Mouse (Mus musculus) midbrain, postnatal 0 days (tissue): ENCODE data around the gene Stmn3. TPM values are rescaled to one million over a fixed set of nuclear protein-coding genes. Genes with fewer than 3 reads are reported as not detected.

ENCODE experiments used
- ATAC-seq: fragments of 200-750 bp; cut with Nextera tagmentation; 2 replicates; pipeline ENCODE4 v1.8.0; 2017; ENCODE audit warnings: moderate number of reproducible peaks, mild to moderate bottlenecking, moderate TSS enrichment, moderate library complexity; ENCODE audit not compliant: low FRiP score
- DNase-seq: peaks from one replicate; pipeline ENCODE4 v3.0.0-alpha.2; 2015; ENCODE audit warnings: low spot score
- H3K27ac ChIP-seq: fragments of 300-500 bp; sonication (generic); 2 replicates; pipeline ENCODE4 v1.5.1; 2014; ENCODE audit warnings: low read depth, mild to moderate bottlenecking, low read length, mixed read lengths
- H3K27me3 ChIP-seq: fragments of 300-500 bp; sonication (generic); 2 replicates; pipeline ENCODE4 v1.6.1; 2014; ENCODE audit warnings: low read length, control low read depth, mixed read lengths; ENCODE audit not compliant: insufficient read depth
- H3K36me3 ChIP-seq: fragments of 300-500 bp; sonication (generic); 2 replicates; pipeline ENCODE4 v1.6.1; 2014; ENCODE audit warnings: low read length, control low read depth, mixed read lengths; ENCODE audit not compliant: insufficient read depth
- H3K4me1 ChIP-seq: fragments of 300-500 bp; sonication (generic); 2 replicates; pipeline ENCODE4 v1.6.1; 2014; ENCODE audit warnings: mild to moderate bottlenecking, control low read depth, antibody characterized with exemption, low read length, mixed read lengths; ENCODE audit not compliant: insufficient read depth
- H3K4me2 ChIP-seq: fragments of 300-500 bp; sonication (generic); 2 replicates; pipeline ENCODE4 v1.6.1; 2014; ENCODE audit warnings: low read depth, mild to moderate bottlenecking, low read length, mixed read lengths; ENCODE audit not compliant: poor library complexity, severe bottlenecking
- H3K4me3 ChIP-seq: fragments of 300-500 bp; sonication (generic); 2 replicates; pipeline ENCODE4 v1.5.1; 2014; ENCODE audit warnings: low read depth, mild to moderate bottlenecking, low read length, moderate library complexity
- H3K9ac ChIP-seq: fragments of 300-500 bp; sonication (generic); replicated peaks from 2 replicates; pipeline ENCODE4 v1.6.1; 2014; ENCODE audit warnings: mild to moderate bottlenecking, low read length, moderate library complexity, mixed read lengths; ENCODE audit not compliant: poor library complexity, severe bottlenecking
- H3K9me3 ChIP-seq: fragments of 300-500 bp; sonication (generic); 2 replicates; pipeline ENCODE4 v1.6.1; 2016; ENCODE audit warnings: low read length, control low read depth
- CTCF ChIP-seq: IDR thresholded peaks from 2 replicates; pipeline ENCODE4 v1.5.1; 2016; ENCODE audit warnings: antibody characterized with exemption, mild to moderate bottlenecking
- WGBS: fragments of 180-500 bp; shearing (Covaris S2); extraction: QIAGEN DNeasy Blood & Tissue Kit; methylation state at CpG from one replicate; pipeline ENCODE4 v1.1.7; 2014; 5-methylcytosine and 5-hydroxymethylcytosine counted together
- polyA plus RNA-seq: library from polyadenylated mRNA; unstranded; fragments of >200 nt; fragmentation: Nextera tagmentation; extraction: Ambion mirVana; gene quantifications from 2 replicates; pipeline ENCODE4 v1.2.1, GENCODE M21; 2015
- total RNA-seq: library from RNA; depleted of rRNA; stranded (reverse); fragments of >200 nt; gene quantifications from 2 replicates; pipeline ENCODE4 v1.2.3, GENCODE M21; 2014; rRNA removed

Gene Stmn3
- 1,320 and 1,471 TPM in 2 replicates for total RNA-seq
- polyA plus RNA-seq = 1,883 and 2,098 TPM in 2 replicates

DNA sequence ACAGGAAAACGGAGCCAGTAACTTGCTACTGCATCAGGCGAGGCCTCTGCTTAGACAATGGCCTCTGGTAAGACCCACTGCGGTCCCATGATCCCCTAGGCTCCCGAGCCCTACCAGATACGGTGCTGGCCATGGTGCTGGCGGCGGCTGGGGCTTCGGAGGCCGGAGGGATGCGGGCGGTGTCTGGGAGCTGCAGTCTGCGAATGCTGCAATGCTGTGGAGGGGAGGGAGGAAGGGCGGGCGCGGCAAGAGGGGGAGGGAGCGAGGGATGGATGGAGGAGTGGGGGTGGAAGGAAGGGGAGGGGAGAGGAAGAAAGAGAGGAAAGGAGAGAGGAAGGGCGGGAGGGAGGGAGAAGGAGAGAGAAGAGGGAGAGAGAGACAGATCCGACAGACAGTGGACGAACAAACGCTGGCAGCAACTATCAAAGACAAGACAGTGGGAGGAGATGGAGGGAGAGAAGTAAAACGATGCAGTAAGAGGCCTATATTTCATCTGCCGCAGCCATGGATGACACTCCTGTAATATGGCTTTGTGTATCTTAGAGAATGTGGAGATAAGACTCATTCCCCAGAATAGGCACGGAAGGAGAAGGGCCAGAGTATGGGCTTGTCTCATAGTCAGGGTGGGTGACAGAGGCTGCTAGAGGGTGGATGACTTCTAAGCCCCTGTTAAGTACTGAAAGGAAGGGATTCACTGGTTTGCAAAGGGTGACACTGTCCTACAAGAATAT is at the start of gene Stmn3:
TSS of gene Stmn3 (minus strand) at position 421 of the 731 bp plus-strand sequence.
- peaks cover 16% of the 10 kb centered on the region; the same call in 1 of the 2 replicates for H3K4me1 ChIP-seq
- ATAC-seq (peak; percentile 87), DNase-seq (peak; percentile 81)
- H3K27me3 ChIP-seq = no peaks in the 10 kb centered on the region
- H3K9me3 ChIP-seq = no peaks in the 10 kb centered on the region
- H3K9ac ChIP-seq = peak within 1 kb of the TSS; percentile 97
- H3K4me2 ChIP-seq = peak within 1 kb of the TSS; percentile 85
- WGBS = 1% methylated on average over 22 of the region's 23 CpGs
- H3K27ac ChIP-seq = peak within 1 kb of the TSS; percentile 98
- no peaks in the 10 kb centered on the region for H3K36me3 ChIP-seq
- peak within 1 kb of the TSS; percentile 80 for H3K4me3 ChIP-seq
- TF ChIP-seq CTCF = no peak

GRCm38 (mm10) chr2:181363946-181364345 is 49.6 kb upstream of the Stmn3 start:
- H3K4me2 ChIP-seq = peak overlapping the region; percentile 98
- peak overlapping the region; percentile 83 for H3K4me3 ChIP-seq
- H3K36me3 ChIP-seq = peaks cover 33% of the 10 kb centered on the region
- no peaks in the 10 kb centered on the region for H3K9me3 ChIP-seq
- no peaks in the 10 kb centered on the region for H3K27me3 ChIP-seq
- WGBS = 79% methylated on average over 3 of the region's 3 CpGs
- ATAC-seq (no peak), DNase-seq (no peak)
- no peak for TF ChIP-seq CTCF
- peak overlapping the region; percentile 86 for H3K9ac ChIP-seq
- H3K27ac ChIP-seq = no peak overlapping the region
- H3K4me1 ChIP-seq = peaks cover 16% of the 10 kb centered on the region

DNA sequence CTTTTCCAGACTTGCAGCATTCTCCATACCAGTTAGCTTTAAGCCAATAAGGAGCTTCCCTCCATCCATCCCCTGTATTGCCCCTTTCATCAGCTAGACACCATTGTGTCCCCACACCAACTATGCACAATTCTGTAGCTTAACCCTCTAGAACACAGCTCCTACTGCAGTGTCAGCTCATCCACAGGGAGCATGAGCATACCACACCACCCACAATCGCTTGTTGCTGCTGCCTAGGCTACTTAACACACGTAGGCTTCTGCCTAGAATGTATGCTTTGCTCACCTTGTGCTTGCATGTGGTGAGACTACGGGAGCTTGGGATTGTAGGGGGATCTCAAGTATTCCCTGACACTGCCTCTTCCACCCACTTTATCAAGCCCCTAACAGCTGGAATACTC is 42.5 kb upstream of the Stmn3 start:
- H3K9ac ChIP-seq = no peak overlapping the region
- DNase-seq (no peak), ATAC-seq (no peak)
- no peak overlapping the region for H3K4me2 ChIP-seq
- no peaks in the 10 kb centered on the region for H3K4me1 ChIP-seq
- TF ChIP-seq CTCF = no peak
- 84% methylated on average over 3 of the region's 3 CpGs for WGBS
- no peak overlapping the region for H3K27ac ChIP-seq
- no peaks in the 10 kb centered on the region for H3K9me3 ChIP-seq
- H3K27me3 ChIP-seq = no peaks in the 10 kb centered on the region
- no peak overlapping the region for H3K4me3 ChIP-seq
- peaks cover 57% of the 10 kb centered on the region for H3K36me3 ChIP-seq

DNA sequence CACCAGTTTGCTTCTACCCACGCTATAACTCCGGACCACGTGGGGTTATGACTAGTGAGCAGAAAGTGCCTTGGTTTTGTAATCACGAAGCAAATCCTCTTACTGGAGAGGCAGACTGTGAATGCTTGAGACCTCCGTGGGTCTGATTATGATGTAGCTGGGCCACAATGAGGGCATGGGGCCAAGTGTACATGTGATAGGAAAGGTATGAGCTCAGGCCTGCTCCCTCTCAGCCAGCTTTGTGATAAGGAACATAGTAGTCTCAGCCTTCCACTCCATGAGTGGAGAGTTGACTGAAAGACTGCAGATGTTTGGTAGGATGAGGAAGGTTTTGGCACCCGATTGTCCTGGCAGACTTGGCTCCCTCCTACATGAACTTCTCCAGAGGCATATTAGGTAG is 28.5 kb upstream of the Stmn3 start:
- 91% methylated on average over 6 of the region's 6 CpGs for WGBS
- H3K4me1 ChIP-seq = no peaks in the 10 kb centered on the region

GRCm38 (mm10) chr2:181340426-181340825 is 26.1 kb upstream of the Stmn3 start:
- no peak overlapping the region for H3K4me3 ChIP-seq
- H3K9ac ChIP-seq = no peak overlapping the region
- no peaks in the 10 kb centered on the region for H3K9me3 ChIP-seq
- H3K4me2 ChIP-seq = no peak overlapping the region
- no peak for DNase-seq
- H3K36me3 ChIP-seq = peaks cover 52% of the 10 kb centered on the region
- WGBS = 82% methylated on average over 4 of the region's 4 CpGs
- no peaks in the 10 kb centered on the region for H3K4me1 ChIP-seq
- H3K27ac ChIP-seq = no peak overlapping the region
- H3K27me3 ChIP-seq = no peaks in the 10 kb centered on the region
- ATAC-seq = no peak
- TF ChIP-seq CTCF = no peak

More for the DNA sequence above, 28.5 kb upstream of the Stmn3 start:
- H3K27ac ChIP-seq = no peak overlapping the region
- no peak overlapping the region for H3K4me3 ChIP-seq
- H3K4me2 ChIP-seq = no peak overlapping the region
- ATAC-seq = no peak
- H3K36me3 ChIP-seq = peaks cover 46% of the 10 kb centered on the region
- no peak for TF ChIP-seq CTCF
- no peaks in the 10 kb centered on the region for H3K9me3 ChIP-seq
- H3K9ac ChIP-seq = no peak overlapping the region
- no peak for DNase-seq
- H3K27me3 ChIP-seq = no peaks in the 10 kb centered on the region

- Histone ChIP-seq H3K4me1 (no peaks in the 10 kb centered on the region), H3K4me3 (no peak overlapping the region), H3K4me2 (no peak overlapping the region), H3K36me3 (peaks cover 42% of the 10 kb centered on the region), H3K27me3 (no peaks in the 10 kb centered on the region), H3K9ac (no peak overlapping the region), H3K9me3 (no peaks in the 10 kb centered on the region), H3K27ac (no peak overlapping the region)
- ATAC-seq = no peak
- DNase-seq = peak; percentile 76
- peak; percentile 79 for TF ChIP-seq CTCF
- WGBS = 65% methylated on average over 3 of the region's 3 CpGs
Observed at GRCm38 (mm10) chr2:181334023-181334422, 19.7 kb upstream of the Stmn3 start.
